Mouse (Mus musculus) thymus, adult 2 months (tissue): ENCODE measurements around the gene Slc41a3.

Source experiments
- CTCF ChIP-seq: fragments of 200-500 bp; IDR thresholded peaks from 2 replicates; pipeline ENCODE4 v1.5.1; 2012; ENCODE audit warnings: mild to moderate bottlenecking, control low read depth, low read length, moderate library complexity, borderline replicate concordance; ENCODE audit not compliant: control insufficient read depth, poor library complexity, insufficient read depth; ENCODE audit errors: extremely low read depth
- POLR2A ChIP-seq: fragments of 200-500 bp; IDR thresholded peaks from 2 replicates; pipeline ENCODE4 v1.6.1; 2012; ENCODE audit warnings: mild to moderate bottlenecking, low read length, control low read depth, moderate library complexity; ENCODE audit not compliant: control insufficient read depth, poor library complexity, insufficient read depth; ENCODE audit errors: extremely low read depth

DNA sequence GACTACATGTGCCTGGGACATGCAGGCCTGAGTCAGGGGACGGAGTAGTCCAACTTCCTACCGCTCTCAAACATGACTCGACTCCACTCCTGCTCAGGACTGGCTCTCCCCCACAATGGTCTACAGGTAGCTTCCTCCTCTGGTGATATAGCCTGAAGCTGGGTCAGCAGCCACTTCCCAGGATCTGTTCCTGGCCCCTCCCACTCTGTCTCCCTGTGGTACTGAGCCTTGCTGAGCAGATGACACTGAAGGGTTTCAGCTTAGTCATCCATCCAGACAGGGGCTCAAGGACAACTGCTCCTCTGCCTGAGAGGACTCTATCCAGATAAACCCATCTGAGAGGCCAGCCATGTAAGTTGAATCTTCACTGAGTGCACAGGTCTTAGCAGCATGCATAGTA is 37.0 kb upstream of the Slc41a3 start:
- TF ChIP-seq CTCF (no peak), POLR2A (no peak)
